Mouse (Mus musculus) gastrocnemius, postnatal 4 days (tissue): ENCODE data around the gene Insm2. TPM values are rescaled to one million over a fixed set of nuclear protein-coding genes. Genes with fewer than 3 reads are reported as not detected.

ENCODE experiments used
- DNase-seq, 2 experiments: peaks; one replicate each; pipeline ENCODE4 v3.0.0; 2021 to 2022; ENCODE audit warnings: low spot score in 2 of 2, mixed read lengths in 2 of 2
- total RNA-seq, 2 experiments: library from RNA; stranded (reverse); gene quantifications; 2 replicates each; pipeline ENCODE4 v1.2.3; 2021

Gene Insm2
- total RNA-seq, 2 experiments from 2014 or later: not detected

DNA sequence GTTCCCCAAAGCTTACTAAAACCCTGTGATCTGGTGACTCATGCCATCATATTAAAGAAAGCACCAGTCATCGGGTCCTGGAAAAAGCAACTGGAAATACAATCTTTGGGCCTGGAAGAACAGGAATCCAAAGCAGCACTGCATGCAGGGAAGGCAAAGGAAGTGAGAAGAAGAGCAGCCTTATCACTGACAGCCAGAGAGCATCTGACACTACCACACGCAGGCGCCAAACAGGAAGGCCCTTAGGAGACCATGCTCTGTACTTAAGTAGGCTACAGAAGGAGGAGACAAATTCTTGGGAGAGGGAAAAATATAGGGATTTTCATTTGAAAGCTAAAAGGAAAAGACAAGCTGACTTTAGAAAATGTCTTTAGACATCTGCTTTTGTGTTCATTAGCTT is 5.2 kb downstream of the Insm2 start:
- no peak for DNase-seq

DNA sequence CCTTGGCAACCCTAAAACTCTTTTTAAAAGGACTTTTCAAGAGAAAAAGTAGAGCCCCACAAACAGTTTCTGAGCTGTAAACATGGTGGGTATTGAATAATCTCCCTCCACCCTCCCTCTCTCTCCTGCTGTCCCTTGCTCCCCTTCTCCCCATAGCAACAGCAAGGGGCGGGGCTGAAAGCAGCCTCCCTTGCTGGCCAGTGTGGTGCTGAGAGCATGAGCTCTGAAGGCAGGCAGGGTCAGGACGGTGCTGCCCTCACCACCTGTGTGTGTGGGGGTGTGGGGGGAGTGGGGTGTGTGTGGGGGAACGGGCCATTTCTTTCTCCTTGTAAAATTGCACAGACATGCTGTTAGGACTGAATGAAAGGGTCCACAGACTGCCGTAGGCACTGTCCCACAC is 8.7 kb downstream of the Insm2 start:
- no peak for DNase-seq

DNA sequence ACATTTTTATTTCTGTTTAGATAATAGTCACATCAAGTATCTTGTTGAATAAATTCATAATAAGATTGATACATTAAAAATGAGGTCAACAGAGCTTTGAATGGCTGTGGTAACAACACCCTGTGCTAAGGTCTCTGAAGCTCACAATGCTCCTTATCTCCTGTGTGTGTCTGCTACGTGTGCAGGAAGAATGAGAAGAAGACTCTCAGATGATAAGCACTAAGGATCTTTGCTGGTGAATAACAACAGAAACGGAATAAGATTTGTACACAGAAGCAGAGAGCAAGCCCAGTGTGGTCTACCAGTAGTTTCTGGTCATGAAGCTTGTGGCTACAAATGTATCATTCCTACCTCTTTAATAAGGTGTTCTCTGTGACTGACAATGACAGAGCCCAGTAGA is 11.6 kb downstream of the Insm2 start:
- DNase-seq: no peak

DNA sequence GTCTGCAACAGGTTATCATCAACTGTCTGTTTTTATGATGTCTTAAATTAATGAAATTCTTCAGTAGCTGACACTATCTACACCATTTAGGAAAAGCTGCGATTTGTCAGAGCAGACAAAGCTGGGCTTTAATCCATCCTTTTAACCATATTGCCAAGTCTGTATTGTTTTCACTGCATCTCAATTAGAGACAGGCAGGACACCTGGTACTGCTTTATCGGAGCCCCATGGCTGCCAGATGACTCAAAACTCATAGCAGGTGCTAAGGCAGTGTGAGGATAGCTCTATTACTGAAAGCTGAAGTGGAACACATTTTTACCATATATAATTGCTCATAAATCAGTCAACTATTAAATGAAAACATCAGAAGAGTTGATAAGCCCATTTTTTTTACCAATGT is 21.1 kb downstream of the Insm2 start:
- no peak for DNase-seq

DNA sequence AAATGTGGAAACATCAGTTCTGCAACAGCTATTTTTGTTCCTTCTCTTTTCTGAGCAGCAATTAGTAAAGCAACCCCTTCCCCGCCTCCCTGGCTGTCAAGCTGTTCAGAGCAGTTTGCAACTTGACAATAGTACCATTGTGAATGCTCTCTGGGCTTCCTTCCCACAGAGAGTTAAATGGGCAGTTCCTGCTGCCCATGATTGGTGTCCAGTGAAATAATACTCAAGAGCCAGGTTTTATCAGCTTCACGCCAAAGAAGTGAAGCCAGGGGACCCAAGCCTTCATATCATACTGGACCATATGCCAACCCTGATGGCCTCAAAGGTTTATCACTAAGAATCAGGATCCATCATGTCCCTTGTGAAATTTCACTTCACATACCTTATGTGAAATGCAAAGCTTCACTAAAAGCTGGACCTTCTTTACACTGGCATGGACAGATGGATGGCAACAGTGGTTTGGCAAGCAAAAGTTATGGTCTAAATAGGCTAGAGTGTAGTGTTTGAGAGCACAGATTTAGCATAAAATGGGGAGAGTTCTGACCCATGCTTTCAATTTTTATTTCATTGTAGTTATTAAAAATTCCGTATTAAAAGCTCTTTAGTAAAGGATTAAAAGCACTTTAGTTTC is 23.5 kb downstream of the Insm2 start:
- DNase-seq: no peak

DNA sequence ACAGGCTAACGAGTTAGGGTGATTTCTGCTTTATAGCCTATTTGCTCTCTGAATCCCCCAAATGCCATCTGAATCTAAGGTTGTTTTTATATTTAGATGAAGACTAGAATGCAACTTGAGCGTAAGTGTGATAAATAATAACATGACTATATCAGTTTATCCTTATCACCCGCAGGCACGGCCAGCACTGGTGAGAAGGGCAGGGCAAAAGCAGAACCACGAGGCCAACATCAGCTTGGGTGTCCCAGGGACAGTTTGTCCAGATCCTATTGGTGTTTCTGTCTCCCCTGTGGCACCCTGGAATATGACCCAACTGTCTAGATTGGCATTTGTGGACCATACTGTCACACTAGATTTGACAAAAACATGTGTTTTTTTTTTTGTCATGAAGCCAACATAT is 24.0 kb downstream of the Insm2 start:
- no peak for DNase-seq

DNA sequence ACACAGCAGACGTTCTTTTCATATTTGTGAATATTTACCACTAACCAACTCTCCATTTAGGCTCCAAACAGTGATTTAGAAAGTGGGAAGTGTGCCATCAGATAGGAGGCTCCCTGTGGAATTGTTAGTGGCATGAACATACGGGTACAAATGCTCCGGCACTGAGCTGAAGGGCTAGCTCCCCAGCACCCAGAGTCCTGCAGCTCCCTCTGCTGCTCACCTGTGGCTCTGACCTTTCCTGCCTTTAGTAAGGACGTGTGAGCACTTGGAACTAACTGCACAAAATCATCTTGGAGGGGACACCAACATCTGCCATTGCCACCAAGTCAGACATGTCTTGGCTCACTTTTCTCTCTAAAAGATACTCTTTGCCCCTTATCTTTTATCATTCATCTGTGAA is 27.5 kb downstream of the Insm2 start:
- DNase-seq: no peak

DNA sequence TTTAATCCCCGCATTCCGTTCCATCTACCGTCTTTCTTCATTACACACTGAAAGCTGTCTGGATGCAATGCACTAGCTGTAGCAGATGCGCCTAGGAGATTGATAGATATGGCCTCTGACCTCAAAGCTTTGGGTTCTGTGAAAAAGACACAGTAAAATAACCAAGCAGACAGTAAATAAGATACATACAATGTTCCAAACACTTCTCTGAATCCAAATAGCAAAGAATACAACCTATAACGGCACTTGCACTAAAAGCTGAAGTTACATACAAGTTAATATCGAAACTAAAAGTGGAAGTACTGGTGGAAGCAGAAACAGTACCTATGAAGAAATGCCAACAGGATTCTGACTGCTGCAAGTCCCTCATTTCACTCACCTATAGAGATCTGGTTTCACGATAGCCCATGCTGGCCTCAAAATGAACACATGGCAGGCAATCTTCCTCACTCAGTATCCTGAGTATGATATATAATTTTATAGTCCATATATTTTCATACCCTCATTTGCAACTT is 48.8 kb downstream of the Insm2 start:
- no peak for DNase-seq

Other genes with a start within 250 kb of the Insm2 start
- 100 to 1,000 TPM; 240 to 247 TPM for gene Psma6, start 215.2 kb upstream of the Insm2 start, total RNA-seq
- 10 to 100 TPM; 37.1 to 46.5 TPM for gene Nfkbia, start 106.8 kb upstream of the Insm2 start, total RNA-seq
- not detected for gene Aldoart2, start 34.2 kb upstream of the Insm2 start, total RNA-seq
- gene Ralgapa1, start 221.7 kb downstream of the Insm2 start, total RNA-seq: 10 to 100 TPM; 42.6 to 44.6 TPM
- 10 to 100 TPM; 24.3 to 24.4 TPM for gene Brms1l, start 236.9 kb downstream of the Insm2 start, total RNA-seq